Mouse (Mus musculus) midbrain, embryonic 10.5 days (tissue): ENCODE data around the gene Orc3. TPM values are rescaled to one million over a fixed set of nuclear protein-coding genes. Genes with fewer than 3 reads are reported as not detected.

Experiments
- DNase-seq: peaks from one replicate; pipeline ENCODE4 v3.0.0-alpha.2; 2017; ENCODE audit warnings: low spot score
- H3K27ac ChIP-seq: fragments of 300-500 bp; sonication (generic); replicated peaks from 2 replicates; pipeline ENCODE4 v1.5.1; 2016; ENCODE audit warnings: mild to moderate bottlenecking
- H3K27me3 ChIP-seq: fragments of 300-500 bp; sonication (generic); 2 replicates; pipeline ENCODE4 v1.6.1; 2016; ENCODE audit warnings: low read depth, mild to moderate bottlenecking; ENCODE audit not compliant: poor library complexity, severe bottlenecking
- H3K36me3 ChIP-seq: fragments of 300-500 bp; sonication (generic); 2 replicates; pipeline ENCODE4 v1.6.1; 2016; ENCODE audit warnings: mild to moderate bottlenecking, moderate library complexity
- H3K4me1 ChIP-seq: fragments of 300-500 bp; sonication (generic); 2 replicates; pipeline ENCODE4 v1.6.1; 2016
- H3K4me3 ChIP-seq: fragments of 300-500 bp; sonication (generic); 2 replicates; pipeline ENCODE4 v1.5.1; 2016; ENCODE audit warnings: mild to moderate bottlenecking, moderate library complexity
- H3K9me3 ChIP-seq: fragments of 300-500 bp; sonication (generic); replicated peaks from 2 replicates; pipeline ENCODE4 v1.6.1; 2016; ENCODE audit warnings: mild to moderate bottlenecking
- WGBS: fragments of 180-500 bp; shearing (Covaris S2); methylation state at CpG from one replicate; pipeline ENCODE4 v1.1.7; 2016; 5-methylcytosine and 5-hydroxymethylcytosine counted together
- polyA plus RNA-seq: library from polyadenylated mRNA; unstranded; fragments of >200 nt; fragmentation: Nextera tagmentation; extraction: Ambion mirVana; gene quantifications from 2 replicates; pipeline ENCODE4 v1.2.1, GENCODE M21; 2016

Orc3 gene
- polyA plus RNA-seq, 1 experiment from 2014 or later = 109 TPM

GRCm38 (mm10) chr4:34528430-34529100 lies 86.2 kb downstream of the Orc3 start:
- WGBS = 90% methylated on average over 1 of the region's 1 CpGs

GRCm38 (mm10) chr4:34526771-34527170 lies 88.0 kb downstream of the Orc3 start:
- Histone ChIP-seq H3K9me3 (no peaks in the 10 kb centered on the region), H3K27ac (no peak overlapping the region), H3K36me3 (no peaks in the 10 kb centered on the region), H3K27me3 (no peaks in the 10 kb centered on the region), H3K4me1 (no peaks in the 10 kb centered on the region), H3K4me3 (no peak overlapping the region)
- DNase-seq = no peak
- WGBS = 91% methylated on average over 3 of the region's 3 CpGs

More at GRCm38 (mm10) chr4:34528430-34529100, 86.2 kb downstream of the Orc3 start:
- H3K4me1 ChIP-seq = no peaks in the 10 kb centered on the region
- no peak for DNase-seq
- H3K36me3 ChIP-seq = no peaks in the 10 kb centered on the region
- no peaks in the 10 kb centered on the region for H3K27me3 ChIP-seq
- no peaks in the 10 kb centered on the region for H3K9me3 ChIP-seq
- no peak overlapping the region for H3K4me3 ChIP-seq
- H3K27ac ChIP-seq = no peak overlapping the region

DNA sequence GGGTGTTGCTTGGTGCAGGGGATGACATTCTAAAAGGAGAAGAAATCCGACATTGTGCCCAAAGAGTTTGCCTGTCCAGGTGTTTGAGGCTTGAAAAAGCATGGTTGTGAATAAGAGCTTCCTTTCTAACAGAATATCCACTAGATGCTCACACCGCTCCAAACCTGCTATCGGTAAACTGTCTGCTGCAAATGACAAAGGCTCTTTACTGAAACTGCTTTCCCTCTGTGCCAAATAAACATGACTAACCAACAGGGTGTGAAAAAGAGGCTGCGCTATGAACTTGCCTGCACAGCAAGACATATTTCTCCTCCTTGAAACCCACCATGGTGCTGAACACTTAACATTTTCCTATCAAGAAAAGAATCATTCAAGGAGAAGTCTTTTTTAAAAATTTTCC lies 91.2 kb downstream of the Orc3 start:
- no peaks in the 10 kb centered on the region for H3K4me1 ChIP-seq
- H3K36me3 ChIP-seq = no peaks in the 10 kb centered on the region
- no peak overlapping the region for H3K4me3 ChIP-seq
- DNase-seq = no peak
- WGBS = 91% methylated on average over 4 of the region's 4 CpGs
- H3K27ac ChIP-seq = no peak overlapping the region
- no peaks in the 10 kb centered on the region for H3K27me3 ChIP-seq
- no peaks in the 10 kb centered on the region for H3K9me3 ChIP-seq

GRCm38 (mm10) chr4:34522846-34523245 lies 91.9 kb downstream of the Orc3 start:
- no peak overlapping the region for H3K27ac ChIP-seq
- no peak overlapping the region for H3K4me3 ChIP-seq
- H3K9me3 ChIP-seq = no peaks in the 10 kb centered on the region
- no peaks in the 10 kb centered on the region for H3K36me3 ChIP-seq
- no peaks in the 10 kb centered on the region for H3K27me3 ChIP-seq
- DNase-seq = no peak
- WGBS = 76% methylated on average over 3 of the region's 3 CpGs
- no peaks in the 10 kb centered on the region for H3K4me1 ChIP-seq

Other genes with a start within 250 kb of the Orc3 start
- 58.7 and 67.0 TPM in 2 replicates for gene Akirin2, start 64.0 kb downstream of the Orc3 start, polyA plus RNA-seq
- 75.2 and 79.0 TPM in 2 replicates for gene Rars2, start within 50 bp of the Orc3 start, polyA plus RNA-seq
- 63.4 and 68.0 TPM in 2 replicates for gene Slc35a1, start 72.5 kb upstream of the Orc3 start, polyA plus RNA-seq
- gene Cfap206, start 115.3 kb upstream of the Orc3 start, polyA plus RNA-seq = 0.46 and 0.73 TPM in 2 replicates
- not detected in 2 replicates for gene Gm136, start 141.3 kb upstream of the Orc3 start, polyA plus RNA-seq
- gene Smim8, start 163.5 kb upstream of the Orc3 start, polyA plus RNA-seq = 38.8 and 41.5 TPM in 2 replicates